Comparison of ENCODE assay signal across 32 mouse cellular contexts in the genomic region with DNA sequence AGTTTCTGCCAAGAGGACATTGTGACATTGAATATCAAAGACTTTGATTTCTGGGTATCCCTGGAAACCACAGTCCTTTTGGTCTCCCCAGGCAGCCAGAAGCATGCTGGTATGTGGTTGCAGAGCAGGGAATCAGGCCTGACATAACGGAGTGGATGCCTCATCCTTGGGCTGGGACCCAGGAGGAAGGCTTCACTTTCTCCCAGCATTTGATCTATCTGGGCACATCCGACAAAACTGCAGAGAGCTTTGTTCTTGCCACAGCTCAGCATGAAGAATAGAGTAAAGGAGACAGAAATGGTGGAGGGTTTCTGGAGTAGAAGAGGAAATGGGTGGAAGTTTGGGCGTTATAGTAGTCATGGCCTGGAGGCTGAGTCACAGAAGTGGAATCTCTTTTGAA. TPM values are rescaled to one million over a fixed set of nuclear protein-coding genes. Genes with fewer than 3 reads are reported as not detected.
DNase-seq lines count a peak whose midpoint lies in the region; ATAC-seq and TF ChIP-seq lines count a peak whose summit lies in the region.
"Had no signal": no experiment of that assay in that cellular context is flagged by ENCODE, and none has a peak within 500 bp of the region (broad histone marks: within the 10 kb centered on the region; RNA-seq: fewer than 3 reads in every experiment).

No protein-coding gene starts in this region.

- no peak overlapping the region for H3K27ac ChIP-seq in hindbrain, postnatal 0 days
- H3K27ac ChIP-seq in hindbrain, embryonic 13.5 days: no peak overlapping the region
- no peak overlapping the region for H3K27ac ChIP-seq in midbrain, postnatal 0 days (ENCODE audit: low read depth, low read length)
- H3K27ac ChIP-seq in midbrain, embryonic 10.5 days (replicated peaks): no peak overlapping the region
- no peak overlapping the region for H3K27ac ChIP-seq in liver, postnatal 0 days (ENCODE audit: low read depth)
- H3K27ac ChIP-seq: embryonic facial prominence, embryonic 10.5 days; embryonic facial prominence, embryonic 13.5 days; forebrain, embryonic 12.5 days; forebrain, embryonic 15.5 days; heart, embryonic 15.5 days; hindbrain, embryonic 10.5 days; hindbrain, embryonic 15.5 days had no signal

- no peaks in the 10 kb centered on the region for H3K27me3 ChIP-seq in hindbrain, postnatal 0 days (ENCODE audit: insufficient read depth, low read length)
- H3K27me3 ChIP-seq in hindbrain, embryonic 13.5 days: no peaks in the 10 kb centered on the region
- H3K27me3 ChIP-seq in midbrain, postnatal 0 days (ENCODE audit: insufficient read depth, low read length): no peaks in the 10 kb centered on the region
- no peaks in the 10 kb centered on the region for H3K27me3 ChIP-seq in midbrain, embryonic 10.5 days (ENCODE audit: low read depth, poor library complexity, severe bottlenecking)
- H3K27me3 ChIP-seq in liver, postnatal 0 days (ENCODE audit: insufficient read depth, low read length): no peaks in the 10 kb centered on the region
- H3K27me3 ChIP-seq: embryonic facial prominence, embryonic 13.5 days; forebrain, embryonic 12.5 days; forebrain, embryonic 15.5 days; heart, embryonic 15.5 days; hindbrain, embryonic 15.5 days had no signal

- peak; percentile 31 for DNase-seq in hindbrain, postnatal 0 days (ENCODE audit: low spot score)
- peak; percentile 46 for DNase-seq in midbrain, postnatal 0 days (ENCODE audit: low spot score)
- no peak for DNase-seq in midbrain, embryonic 10.5 days (ENCODE audit: low spot score)
- peak; percentile 43 for DNase-seq in 3T3-L1 (ENCODE audit: low read depth, low spot score)
- peak; percentile 4 for DNase-seq in brain, embryonic 14.5 days (ENCODE audit: low read depth)
- DNase-seq in liver, postnatal 0 days: no peak
- DNase-seq: adrenal gland, adult 2 months; adrenal gland, postnatal 14 days; cerebellum, adult 11-12 months; cerebellum, adult 8-10 months; cerebellum, postnatal 10 days; cerebellum, postnatal 36 days; embryo, embryonic 11 days; gastrocnemius, postnatal 25 days; heart, adult 18-20 months; heart, postnatal 10 days; heart, postnatal 36 days had no signal

- peak; percentile 49; the same call in 1 of the 2 replicates for ATAC-seq in hindbrain, postnatal 0 days
- ATAC-seq in hindbrain, embryonic 13.5 days (ENCODE audit: low FRiP score): no peak
- no peak for ATAC-seq in midbrain, postnatal 0 days (ENCODE audit: low FRiP score)
- ATAC-seq in liver, postnatal 0 days: no peak
- ATAC-seq: forebrain, embryonic 15.5 days; inflammation-experienced regulatory T-cells, adult 6 months had no signal

- no peaks in the 10 kb centered on the region for H3K9me3 ChIP-seq in hindbrain, postnatal 0 days (ENCODE audit: low read length)
- H3K9me3 ChIP-seq in hindbrain, embryonic 13.5 days: no peaks in the 10 kb centered on the region
- no peaks in the 10 kb centered on the region; the same call in 1 of the 2 replicates for H3K9me3 ChIP-seq in midbrain, postnatal 0 days (ENCODE audit: low read length)
- no peaks in the 10 kb centered on the region for H3K9me3 ChIP-seq in midbrain, embryonic 10.5 days (replicated peaks)
- no peaks in the 10 kb centered on the region for H3K9me3 ChIP-seq in liver, postnatal 0 days (ENCODE audit: low read length)
- H3K9me3 ChIP-seq: embryonic facial prominence, embryonic 10.5 days; embryonic facial prominence, embryonic 13.5 days; forebrain, embryonic 12.5 days; forebrain, embryonic 15.5 days; heart, embryonic 15.5 days; hindbrain, embryonic 10.5 days; hindbrain, embryonic 15.5 days had no signal

- H3K9ac ChIP-seq in hindbrain, postnatal 0 days (replicated peaks; ENCODE audit: low read length): no peak overlapping the region
- H3K9ac ChIP-seq in hindbrain, embryonic 13.5 days: no peak overlapping the region
- H3K9ac ChIP-seq in midbrain, postnatal 0 days (replicated peaks; ENCODE audit: low read length, poor library complexity, severe bottlenecking): no peak overlapping the region
- H3K9ac ChIP-seq in liver, postnatal 0 days (replicated peaks): no peak overlapping the region
- H3K9ac ChIP-seq: embryonic facial prominence, embryonic 13.5 days; forebrain, embryonic 12.5 days; forebrain, embryonic 15.5 days; heart, embryonic 12.5 days; heart, embryonic 15.5 days; hindbrain, embryonic 15.5 days had no signal

- no peak for TF ChIP-seq CTCF in hindbrain, postnatal 0 days (IDR thresholded peaks at IDR 0.05; ENCODE audit: low read depth)
- TF ChIP-seq CTCF in midbrain, postnatal 0 days (IDR thresholded peaks at IDR 0.05): no peak
- TF ChIP-seq CTCF in brain, embryonic 14.5 days (IDR thresholded peaks at IDR 0.05; ENCODE audit: borderline replicate concordance, extremely low read depth, insufficient read depth, insufficient read length): no peak
- TF ChIP-seq CTCF in liver, postnatal 0 days (IDR thresholded peaks at IDR 0.05; ENCODE audit: low read depth): no peak

- no peaks in the 10 kb centered on the region for H3K36me3 ChIP-seq in hindbrain, postnatal 0 days (ENCODE audit: insufficient read depth, low read length)
- no peaks in the 10 kb centered on the region for H3K36me3 ChIP-seq in hindbrain, embryonic 13.5 days
- no peaks in the 10 kb centered on the region for H3K36me3 ChIP-seq in midbrain, postnatal 0 days (ENCODE audit: insufficient read depth, low read length)
- no peaks in the 10 kb centered on the region for H3K36me3 ChIP-seq in midbrain, embryonic 10.5 days
- no peaks in the 10 kb centered on the region for H3K36me3 ChIP-seq in liver, postnatal 0 days (replicated peaks; ENCODE audit: insufficient read depth, low read length)
- H3K36me3 ChIP-seq: embryonic facial prominence, embryonic 10.5 days; embryonic facial prominence, embryonic 13.5 days; forebrain, embryonic 12.5 days; forebrain, embryonic 15.5 days; heart, embryonic 12.5 days; heart, embryonic 15.5 days; hindbrain, embryonic 10.5 days; hindbrain, embryonic 15.5 days had no signal

- H3K4me1 ChIP-seq in hindbrain, postnatal 0 days (ENCODE audit: insufficient read depth, low read length): no peaks in the 10 kb centered on the region
- H3K4me1 ChIP-seq in hindbrain, embryonic 13.5 days (replicated peaks): no peaks in the 10 kb centered on the region
- no peaks in the 10 kb centered on the region for H3K4me1 ChIP-seq in midbrain, postnatal 0 days (ENCODE audit: insufficient read depth, low read length)
- H3K4me1 ChIP-seq in midbrain, embryonic 10.5 days: no peaks in the 10 kb centered on the region
- no peaks in the 10 kb centered on the region for H3K4me1 ChIP-seq in liver, postnatal 0 days (ENCODE audit: insufficient read depth)
- H3K4me1 ChIP-seq: embryonic facial prominence, embryonic 10.5 days; embryonic facial prominence, embryonic 13.5 days; forebrain, embryonic 12.5 days; forebrain, embryonic 15.5 days; heart, embryonic 12.5 days; heart, embryonic 15.5 days; hindbrain, embryonic 15.5 days had no signal

- H3K4me3 ChIP-seq in hindbrain, postnatal 0 days (ENCODE audit: low read length): no peak overlapping the region
- H3K4me3 ChIP-seq in hindbrain, embryonic 13.5 days: no peak overlapping the region
- no peak overlapping the region for H3K4me3 ChIP-seq in midbrain, postnatal 0 days (ENCODE audit: low read depth, low read length)
- H3K4me3 ChIP-seq in midbrain, embryonic 10.5 days: no peak overlapping the region
- no peak overlapping the region for H3K4me3 ChIP-seq in liver, postnatal 0 days (ENCODE audit: low read depth, low read length)
- H3K4me3 ChIP-seq: embryonic facial prominence, embryonic 10.5 days; embryonic facial prominence, embryonic 13.5 days; erythroblast, embryonic 14.5 days; forebrain, embryonic 12.5 days; forebrain, embryonic 15.5 days; heart, embryonic 12.5 days; heart, embryonic 15.5 days; hindbrain, embryonic 10.5 days; hindbrain, embryonic 15.5 days had no signal

- no peak for TF ChIP-seq EP300 in liver, postnatal 0 days (IDR thresholded peaks at IDR 0.05; ENCODE audit: low read depth)

- 52% methylated on average over 3 of the region's 3 CpGs for WGBS in hindbrain, postnatal 0 days
- WGBS in hindbrain, embryonic 13.5 days: 67% methylated on average over 3 of the region's 3 CpGs
- 59% methylated on average over 3 of the region's 3 CpGs for WGBS in midbrain, postnatal 0 days
- whole genome bisulfite sequencing in midbrain, embryonic 10.5 days: 76% methylated on average over 3 of the region's 3 CpGs
- WGBS in liver, postnatal 0 days (ENCODE audit: insufficient replicate concordance): 48% methylated on average over 3 of the region's 3 CpGs

- TF ChIP-seq POLR2A in brain, embryonic 14.5 days (IDR thresholded peaks at IDR 0.05; ENCODE audit: borderline replicate concordance, extremely low read depth, insufficient read depth, insufficient read length, poor library complexity, severe bottlenecking): no peak

- no peak overlapping the region for H3K4me2 ChIP-seq in hindbrain, postnatal 0 days (ENCODE audit: low read depth, low read length)
- H3K4me2 ChIP-seq in hindbrain, embryonic 13.5 days: no peak overlapping the region
- no peak overlapping the region for H3K4me2 ChIP-seq in midbrain, postnatal 0 days (ENCODE audit: low read depth, low read length, poor library complexity, severe bottlenecking)
- H3K4me2 ChIP-seq in liver, postnatal 0 days (ENCODE audit: low read depth, low read length): no peak overlapping the region
- H3K4me2 ChIP-seq: embryonic facial prominence, embryonic 13.5 days; forebrain, embryonic 12.5 days; forebrain, embryonic 15.5 days; heart, embryonic 12.5 days; heart, embryonic 15.5 days; hindbrain, embryonic 15.5 days had no signal

RNA-seq across cellular contexts. Expression of gene 4933402N03Rik, which starts 12.9 kb away (rescaled TPM):
- not detected in 2 replicates for total RNA-seq in hindbrain, postnatal 0 days (2014; rRNA removed)
- polyA plus RNA-seq in hindbrain, postnatal 0 days (2015; fragmentation: Nextera tagmentation; extraction: Ambion mirVana): not detected in 2 replicates
- not detected in 2 replicates for polyA plus RNA-seq in hindbrain, embryonic 13.5 days (2015; fragmentation: Nextera tagmentation; extraction: Ambion mirVana)
- total RNA-seq in midbrain, postnatal 0 days (2014; rRNA removed): not detected in 2 replicates
- polyA plus RNA-seq in midbrain, postnatal 0 days (2015; fragmentation: Nextera tagmentation; extraction: Ambion mirVana): not detected in 2 replicates
- polyA plus RNA-seq in midbrain, embryonic 10.5 days (2016; fragmentation: Nextera tagmentation; extraction: Ambion mirVana): not detected in 2 replicates
- polyA plus RNA-seq in brain, embryonic 14.5 days (2012; rRNA removed): not detected in 2 replicates
- not detected in 2 replicates for polyA plus RNA-seq in liver, postnatal 0 days (2015; fragmentation: Nextera tagmentation; extraction: Ambion mirVana)
- total RNA-seq: adrenal gland, adult 2 months; adrenal gland, postnatal 14 days; adrenal gland, postnatal 4 days; ES-E14; gastrocnemius, adult 8-10 months; gastrocnemius, postnatal 25 days; heart, adult 18-20 months; heart, postnatal 10 days; heart, postnatal 36 days had no signal
- polyA plus RNA-seq: adrenal gland, adult 2 months; cortical plate, adult 2 months; embryonic facial prominence, embryonic 10.5 days; embryonic facial prominence, embryonic 13.5 days; erythroblast, embryonic 14.5 days; forebrain, embryonic 12.5 days; forebrain, embryonic 15.5 days; heart, embryonic 12.5 days; heart, embryonic 15.5 days; hindbrain, embryonic 10.5 days; hindbrain, embryonic 15.5 days; inflammation-experienced regulatory T-cells, adult 6 months had no signal

RNA-seq across cellular contexts. Expression of gene 5430419D17Rik, which starts 41.0 kb away (rescaled TPM):
- under 0.01 and 0.31 TPM in 2 replicates for total RNA-seq in hindbrain, postnatal 0 days (2014; rRNA removed)
- polyA plus RNA-seq in hindbrain, postnatal 0 days (2015; fragmentation: Nextera tagmentation; extraction: Ambion mirVana): 0.05 and 0.09 TPM in 2 replicates
- not detected in 2 replicates for polyA plus RNA-seq in hindbrain, embryonic 13.5 days (2015; fragmentation: Nextera tagmentation; extraction: Ambion mirVana)
- under 0.01 TPM in 1 of 2 replicates, not detected in the other for total RNA-seq in midbrain, postnatal 0 days (2014; rRNA removed)
- not detected in 2 replicates for polyA plus RNA-seq in midbrain, postnatal 0 days (2015; fragmentation: Nextera tagmentation; extraction: Ambion mirVana)
- not detected in 2 replicates for polyA plus RNA-seq in midbrain, embryonic 10.5 days (2016; fragmentation: Nextera tagmentation; extraction: Ambion mirVana)
- polyA plus RNA-seq in brain, embryonic 14.5 days (2012; rRNA removed): 0.01 TPM in 2 replicates
- not detected in 2 replicates for polyA plus RNA-seq in liver, postnatal 0 days (2015; fragmentation: Nextera tagmentation; extraction: Ambion mirVana)
- total RNA-seq: adrenal gland, adult 2 months; adrenal gland, postnatal 14 days; gastrocnemius, adult 8-10 months; gastrocnemius, postnatal 25 days had no signal
- polyA plus RNA-seq: adrenal gland, adult 2 months; embryonic facial prominence, embryonic 10.5 days; embryonic facial prominence, embryonic 13.5 days; erythroblast, embryonic 14.5 days; forebrain, embryonic 12.5 days; forebrain, embryonic 15.5 days; hindbrain, embryonic 10.5 days; hindbrain, embryonic 15.5 days; inflammation-experienced regulatory T-cells, adult 6 months had no signal

Comparison
In these comparisons a context has a peak if more than half of its experiments do, and no peak if none do; other contexts are left out.
1. DNase-seq: peak in hindbrain, postnatal 0 days (single experiment), midbrain, postnatal 0 days (single experiment), 3T3-L1 (single experiment) and brain, embryonic 14.5 days (single experiment); none in midbrain, embryonic 10.5 days (single experiment) and liver, postnatal 0 days (single experiment).